Mouse (Mus musculus) mature B cell (primary cell): ENCODE measurements around the gene Kdm5b.

Experiments used
- in situ Hi-C: fragments of 300-500 bp; cut with MboI; formaldehyde crosslinking; loops from 2 replicates; pipeline ENCODE4 v1.14.3; 2019

Gene Kdm5b

DNA sequence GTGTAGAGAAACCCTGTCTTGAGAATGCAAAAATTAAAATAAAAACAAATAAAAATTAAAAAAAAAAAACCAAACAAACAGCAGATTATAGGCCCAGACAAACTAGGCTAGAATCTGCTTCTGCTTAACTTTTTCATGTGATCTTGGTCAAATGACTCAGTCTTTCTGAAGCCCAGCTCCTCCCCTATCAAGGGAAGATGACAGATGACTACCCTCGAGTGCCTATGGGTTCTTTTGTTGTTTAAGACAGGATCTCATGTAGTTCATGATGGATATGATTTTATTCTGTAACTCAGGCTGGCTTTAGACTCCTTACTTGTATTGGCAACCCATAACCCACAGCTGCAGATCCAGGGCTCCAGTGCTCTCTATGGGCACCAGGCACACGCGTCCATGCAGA lies 8.1 kb upstream of the Kdm5b start:
- in situ Hi-C loops, result no loop called here

DNA sequence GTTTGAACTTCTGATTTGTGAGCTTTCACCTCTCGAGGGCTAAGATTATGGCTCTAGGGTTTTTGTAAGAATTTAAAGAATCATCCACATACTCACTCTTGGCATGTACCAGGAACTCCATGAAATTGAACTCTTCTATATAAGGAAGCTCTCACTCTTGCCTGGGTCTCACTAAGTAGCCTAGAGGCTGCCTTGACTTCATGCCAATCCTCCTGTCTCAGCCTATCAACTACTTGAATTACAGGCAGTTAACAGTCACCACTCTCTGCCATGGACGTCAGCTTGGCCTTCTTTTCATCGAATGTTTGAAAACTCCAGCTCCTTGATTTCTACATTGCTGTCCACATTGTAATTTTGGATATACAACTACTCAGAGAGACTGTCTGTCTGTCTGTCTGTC lies 7.6 kb upstream of the Kdm5b start:
- in situ Hi-C loops, result no loop called here

DNA sequence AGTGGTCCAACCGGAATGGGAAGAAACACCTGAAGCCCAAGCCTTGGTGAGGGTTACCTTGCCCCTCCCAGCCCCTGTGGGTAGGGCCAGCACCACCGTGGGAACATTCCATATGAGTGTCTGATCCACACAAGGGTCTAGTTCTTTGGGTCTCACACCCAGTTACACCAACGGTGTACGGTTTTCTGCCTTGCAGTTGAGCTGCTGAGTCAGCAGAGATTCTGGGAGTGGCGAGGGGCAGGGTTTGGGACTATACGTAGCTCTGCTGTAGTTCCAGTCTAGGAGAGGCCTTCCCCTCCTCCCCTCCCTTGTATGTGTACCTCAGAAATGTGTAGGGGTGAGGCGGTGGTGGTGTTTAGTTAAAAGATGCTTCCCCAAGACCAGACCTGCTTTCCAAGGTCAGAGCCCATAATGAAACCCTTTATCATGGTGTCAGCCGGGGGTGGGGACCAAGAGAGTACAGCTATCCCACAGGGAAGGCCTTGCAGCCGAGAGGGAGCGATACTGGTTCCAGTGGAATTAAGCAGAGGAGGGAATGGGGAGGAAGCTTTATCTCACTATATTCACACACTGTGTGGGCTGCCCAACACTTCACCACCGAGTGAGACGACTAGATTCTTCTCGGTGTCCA lies 4.6 kb upstream of the Kdm5b start:
- in situ Hi-C loops, result no loop called here

DNA sequence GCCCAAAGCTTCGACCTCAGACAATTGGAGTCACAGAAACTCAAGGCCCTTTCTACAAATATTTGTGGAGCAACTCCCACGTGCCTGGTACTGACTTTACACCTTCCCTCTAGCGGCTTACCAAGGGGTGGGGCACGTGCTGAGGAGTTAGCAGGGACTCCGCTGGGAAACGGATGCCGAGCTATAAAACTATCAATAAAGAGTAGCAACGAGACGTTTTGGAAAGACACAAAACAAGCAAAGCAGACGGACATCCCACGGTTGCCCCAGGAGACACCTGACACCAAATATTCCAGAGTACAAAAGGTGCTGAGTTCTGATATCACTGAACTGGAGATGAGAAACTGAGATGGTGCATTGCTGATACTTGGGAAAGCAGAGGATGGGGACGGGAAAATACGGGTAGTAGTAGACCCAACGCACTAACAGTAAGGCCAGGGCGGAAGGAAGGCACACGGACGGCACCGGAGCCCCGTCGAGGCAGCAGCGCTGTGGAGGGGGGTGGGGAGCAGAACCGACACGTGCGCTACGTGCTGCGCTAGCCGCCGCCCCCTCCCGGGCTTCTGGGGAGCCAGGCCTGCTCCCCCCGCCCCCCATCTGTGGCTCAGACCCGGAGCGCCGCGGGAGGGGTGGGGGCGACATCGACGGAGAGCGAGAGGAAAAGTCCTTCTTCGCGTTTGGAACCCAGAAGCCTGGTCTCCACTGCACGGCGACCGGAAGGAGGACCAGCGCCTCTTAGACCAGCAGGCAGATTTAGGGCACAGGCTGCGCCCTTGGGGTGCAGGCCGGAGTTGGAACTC lies 3.9 kb upstream of the Kdm5b start:
- in situ Hi-C loops, result no loop called here

DNA sequence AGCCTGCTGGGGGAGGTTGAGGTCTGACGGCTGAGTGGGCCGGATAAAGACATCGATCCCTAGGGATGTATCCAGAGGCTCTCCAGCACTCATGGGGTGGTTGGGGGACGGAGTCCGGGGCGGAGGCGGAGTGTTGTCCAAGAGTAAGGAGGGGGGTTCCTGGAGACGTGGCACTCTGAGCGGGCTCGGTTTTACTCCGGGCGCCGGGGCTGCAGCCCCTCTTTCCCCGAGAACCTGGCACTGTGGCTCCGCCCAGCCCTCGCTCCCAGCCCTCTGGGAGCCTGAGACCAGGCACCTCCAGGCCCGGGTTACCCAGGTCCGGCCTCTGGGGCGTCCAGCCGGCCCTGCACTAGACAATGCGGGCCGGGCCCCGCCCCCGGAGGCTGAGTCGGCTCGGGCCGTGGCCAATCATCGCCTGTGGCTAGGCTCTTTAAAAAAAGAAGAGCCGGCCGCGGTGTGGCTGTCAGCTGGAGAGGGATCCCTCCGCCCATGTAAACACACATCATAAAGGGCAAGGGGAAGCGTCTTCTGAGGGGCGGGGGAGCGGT lies 3.2 kb upstream of the Kdm5b start:
- in situ Hi-C loops, result no loop called here

DNA sequence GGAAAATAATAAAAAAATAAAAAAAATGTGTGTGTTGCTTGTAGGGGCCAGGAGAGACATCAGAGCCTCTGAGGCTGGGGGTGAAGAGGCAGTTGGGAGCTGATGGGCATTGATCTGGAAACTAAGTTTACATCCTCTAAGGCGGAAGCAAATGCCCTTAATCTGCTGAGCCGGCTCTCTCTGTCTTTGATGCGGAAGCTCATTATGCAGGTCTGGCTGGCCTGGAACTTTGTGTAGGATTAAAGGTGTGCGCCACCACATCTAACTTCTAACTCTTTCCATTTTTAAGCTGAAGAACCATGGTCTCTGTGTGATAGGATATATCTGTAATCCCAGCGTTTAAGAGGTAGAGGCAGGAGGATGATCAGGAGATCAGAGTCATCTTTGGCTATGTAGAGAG lies 1.5 kb upstream of the Kdm5b start:
- in situ Hi-C loops, result no loop called here

DNA sequence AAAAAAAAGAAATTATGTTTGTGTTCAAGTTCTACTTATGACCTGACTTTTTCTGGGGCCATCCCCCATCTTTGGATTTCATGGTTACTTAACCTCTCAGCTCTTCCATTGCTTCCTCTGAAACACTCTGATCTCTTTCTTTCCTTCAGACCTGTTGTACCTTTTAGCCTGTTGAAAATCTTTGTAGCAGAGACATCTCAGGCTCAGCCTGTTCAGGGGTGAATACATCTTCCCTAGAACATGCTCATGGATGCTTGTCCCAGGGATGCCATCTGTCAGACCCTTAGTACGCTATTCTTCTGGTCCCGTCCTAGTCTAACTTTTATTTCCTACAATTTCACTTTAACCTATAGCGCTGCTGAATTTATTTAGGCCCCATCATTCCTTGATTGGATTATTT lies 745 bp upstream of the Kdm5b start:
- in situ Hi-C loops, result no loop called here

DNA sequence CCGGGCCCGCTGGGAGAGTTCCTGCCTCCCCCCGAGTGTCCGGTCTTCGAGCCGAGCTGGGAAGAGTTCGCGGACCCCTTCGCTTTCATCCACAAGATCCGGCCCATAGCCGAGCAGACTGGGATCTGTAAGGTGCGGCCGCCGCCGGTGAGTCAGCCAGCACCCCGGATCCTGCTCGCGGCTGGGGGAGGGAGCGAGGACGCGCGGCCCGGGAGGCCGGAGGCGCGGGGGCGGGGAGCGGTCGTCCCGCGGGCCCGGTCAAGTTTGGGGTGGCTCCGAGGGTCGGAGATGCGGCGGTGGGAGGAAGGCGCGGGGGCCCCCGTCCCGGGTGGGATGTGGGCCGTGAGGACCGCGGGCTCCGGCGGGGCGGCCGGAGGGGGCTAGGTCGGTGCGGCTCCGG lies 425 bp downstream of the Kdm5b start:
- in situ Hi-C loops, result no loop called here

DNA sequence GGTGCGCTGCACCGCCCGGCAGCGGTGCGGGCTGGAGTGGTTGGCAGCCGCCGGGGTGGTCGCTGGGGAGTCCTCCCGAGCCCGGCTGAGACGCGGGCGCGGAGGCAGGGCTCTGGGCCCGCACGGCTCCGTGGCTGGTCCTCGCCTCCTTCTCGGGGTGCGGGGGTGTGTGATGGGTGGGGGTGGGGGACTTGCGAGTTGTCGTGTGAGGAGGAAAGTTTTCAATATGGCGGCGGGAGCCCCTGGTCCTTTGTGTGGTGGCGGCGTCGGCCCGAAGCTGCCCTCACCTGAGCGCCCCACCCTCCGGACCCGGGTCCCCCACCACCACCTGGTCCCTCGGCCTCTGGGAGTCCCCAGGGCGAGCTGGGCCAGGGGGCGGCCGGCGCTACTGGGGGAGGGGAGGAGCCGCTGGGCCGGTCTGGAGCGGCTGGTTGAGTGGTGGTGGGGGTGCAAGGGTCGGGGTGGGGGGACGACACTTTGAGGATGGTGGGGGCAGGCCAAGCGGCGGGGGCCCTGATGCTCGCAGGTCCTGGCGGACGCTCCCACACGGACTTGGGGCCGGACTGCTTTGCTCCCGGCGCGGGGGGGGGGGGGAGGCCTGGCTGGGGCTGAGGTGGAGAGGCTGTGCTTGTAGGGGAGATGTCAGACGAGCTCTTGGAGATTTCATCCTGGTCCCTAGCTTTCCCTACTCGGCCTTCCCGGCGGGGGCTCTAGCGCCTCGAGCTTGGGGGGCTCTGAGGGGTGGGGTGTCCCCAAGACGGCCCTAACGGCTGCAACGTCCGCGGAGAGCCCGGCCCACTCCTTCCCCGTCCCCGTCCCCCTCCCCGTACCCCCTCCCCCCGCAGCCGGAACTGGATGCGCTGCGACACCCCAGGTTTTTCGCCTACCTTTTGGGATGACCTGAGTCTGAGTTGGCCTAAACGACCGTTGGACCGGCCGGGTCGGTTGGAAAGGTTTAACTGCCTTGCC lies 1.1 kb downstream of the Kdm5b start:
- in situ Hi-C loops, result no loop called here

DNA sequence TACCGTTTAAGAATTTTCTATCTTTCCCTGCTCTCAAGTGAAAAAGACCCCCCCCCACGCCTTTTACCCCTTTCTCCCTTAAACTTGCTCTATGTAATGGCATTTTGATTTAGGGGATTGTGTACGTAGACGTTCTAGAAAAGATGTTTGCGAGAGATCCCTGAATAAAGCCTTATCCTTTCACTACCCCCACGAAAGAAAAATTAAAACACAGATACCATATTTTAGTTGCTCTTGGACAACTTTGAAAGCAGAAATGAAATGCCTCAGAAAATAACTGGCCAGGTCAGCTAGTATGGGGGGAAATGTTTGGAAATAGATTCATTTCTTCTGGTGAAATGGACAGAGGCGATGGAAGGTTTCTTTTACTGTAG lies 1.8 kb downstream of the Kdm5b start:
- in situ Hi-C loops, result no loop called here

DNA sequence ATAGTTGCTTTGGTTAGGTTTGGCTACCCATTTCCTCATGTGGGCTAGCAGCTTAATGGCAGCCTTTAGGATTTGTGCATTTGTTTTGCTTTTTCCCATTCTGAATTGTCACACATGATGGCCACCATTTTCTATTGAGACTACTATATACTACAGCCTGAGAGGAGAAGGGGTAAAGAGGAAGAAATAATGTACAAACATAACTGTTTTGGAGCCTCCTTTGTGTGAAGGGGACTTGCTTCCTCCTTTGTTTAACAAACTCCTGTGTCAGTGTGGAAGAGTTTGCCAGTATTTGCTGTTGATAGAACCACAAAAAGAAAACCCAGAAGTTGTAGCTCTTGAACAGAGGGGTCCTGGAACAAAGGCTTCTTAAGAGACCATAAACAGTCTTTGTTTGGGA lies 2.5 kb downstream of the Kdm5b start:
- in situ Hi-C loops, result no loop called here

DNA sequence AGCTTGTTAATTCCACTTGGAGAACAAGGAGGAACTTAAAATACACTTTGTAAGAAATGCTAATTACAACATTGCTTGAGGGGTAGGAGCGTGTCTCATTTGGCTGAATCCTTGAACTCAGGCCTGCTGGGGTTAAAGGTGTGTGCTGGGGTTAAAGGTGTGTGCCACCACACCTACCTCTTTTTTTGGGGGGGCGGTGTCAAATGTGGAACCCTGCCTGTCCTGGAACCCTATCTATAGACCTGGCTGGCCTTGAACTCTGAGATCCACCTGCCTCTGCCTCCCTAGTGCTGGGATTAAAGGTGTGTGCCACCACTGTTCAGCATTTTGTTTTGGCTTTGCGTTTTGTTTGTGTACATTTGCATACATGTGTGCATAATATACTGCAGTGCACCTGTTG lies 3.8 kb downstream of the Kdm5b start:
- in situ Hi-C loops, result no loop called here

DNA sequence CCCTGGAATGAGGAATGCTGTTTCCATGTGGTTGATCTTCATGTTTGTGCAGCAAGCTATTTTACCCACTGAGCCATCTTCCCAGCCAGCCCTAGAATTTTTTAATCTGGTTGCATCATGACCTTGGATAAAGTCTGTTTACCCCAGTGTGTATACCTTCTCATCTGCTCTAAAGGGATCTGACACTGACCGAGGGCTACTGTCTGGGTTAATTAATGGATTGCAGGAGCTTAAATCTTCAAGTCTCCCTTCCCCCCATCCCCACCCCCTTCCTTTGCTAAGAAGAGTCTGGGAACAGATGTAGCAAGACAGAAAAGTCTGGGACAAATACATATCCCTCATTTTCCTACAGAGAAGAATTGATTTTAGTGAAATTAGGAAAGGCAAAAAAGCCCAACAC lies 7.5 kb downstream of the Kdm5b start:
- in situ Hi-C loops, result no loop called here

DNA sequence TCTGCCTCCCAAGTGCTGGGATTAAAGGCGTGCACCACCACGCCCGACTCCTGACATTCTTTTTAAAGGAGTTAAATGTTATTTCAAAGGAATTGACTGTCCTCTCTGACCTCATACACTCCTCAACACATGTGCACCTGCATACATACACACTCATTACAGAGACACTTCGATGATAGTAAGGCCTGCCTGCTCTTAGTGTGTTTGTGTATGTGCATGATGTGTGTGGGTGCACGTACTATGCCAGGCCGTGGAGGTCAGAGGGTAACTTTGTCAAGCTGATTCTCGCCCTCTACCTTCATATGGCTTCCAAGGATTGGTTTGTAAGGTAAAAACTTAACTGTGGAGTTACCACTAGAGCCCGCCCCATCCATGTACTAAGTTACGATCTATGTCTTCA lies 10.2 kb downstream of the Kdm5b start:
- in situ Hi-C loops, result no loop called here

DNA sequence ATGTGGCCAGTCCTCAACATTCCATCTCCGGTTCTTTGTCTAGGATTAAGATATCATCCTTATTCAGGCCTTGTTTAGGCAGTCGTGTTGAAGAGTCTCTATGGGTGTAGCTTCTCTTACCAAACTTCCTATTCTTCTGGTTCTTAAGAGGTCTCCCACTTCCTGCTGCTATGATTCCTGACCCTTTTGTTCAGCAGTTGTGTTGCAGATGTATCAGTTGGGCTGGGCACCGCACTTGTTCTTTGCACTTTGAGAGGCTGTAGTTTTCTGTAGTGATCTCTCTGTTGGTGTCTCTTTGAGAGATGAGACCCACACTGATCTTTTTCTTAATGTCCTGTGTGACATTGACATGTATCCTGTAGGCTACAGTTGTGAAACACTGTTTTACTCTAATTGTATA lies 10.7 kb downstream of the Kdm5b start:
- in situ Hi-C loops, result no loop called here

DNA sequence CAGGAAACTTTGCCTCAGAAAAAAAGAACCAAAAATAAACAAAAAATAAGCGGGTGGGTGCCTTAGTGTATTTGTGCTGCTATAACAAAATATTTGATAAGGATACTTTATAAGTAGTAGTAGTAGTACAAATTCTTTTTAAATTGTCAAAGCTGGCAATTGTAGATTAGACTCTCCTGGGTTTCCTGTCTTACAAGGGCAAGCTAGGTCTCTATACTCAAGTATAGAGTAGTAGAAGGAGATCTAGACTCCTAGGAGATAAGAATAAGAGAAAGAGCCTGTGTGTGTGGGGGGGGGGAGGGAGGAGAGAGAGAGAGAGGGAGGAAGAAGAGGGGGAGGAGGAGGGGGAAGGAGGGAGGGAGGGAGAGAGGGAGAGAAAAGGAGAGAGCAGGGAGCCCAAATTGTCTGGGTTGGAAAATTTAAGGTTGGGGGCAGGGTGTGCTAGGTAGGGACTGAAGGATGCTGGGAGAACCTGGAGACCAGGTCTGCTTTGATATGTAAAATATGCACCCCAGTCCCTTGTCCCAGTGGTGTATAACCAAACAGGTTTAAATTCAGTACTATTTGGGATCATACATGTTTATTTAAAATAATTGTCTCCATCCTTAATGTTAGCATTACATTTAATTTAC lies 13.4 kb downstream of the Kdm5b start:
- in situ Hi-C loops, result no loop called here

DNA sequence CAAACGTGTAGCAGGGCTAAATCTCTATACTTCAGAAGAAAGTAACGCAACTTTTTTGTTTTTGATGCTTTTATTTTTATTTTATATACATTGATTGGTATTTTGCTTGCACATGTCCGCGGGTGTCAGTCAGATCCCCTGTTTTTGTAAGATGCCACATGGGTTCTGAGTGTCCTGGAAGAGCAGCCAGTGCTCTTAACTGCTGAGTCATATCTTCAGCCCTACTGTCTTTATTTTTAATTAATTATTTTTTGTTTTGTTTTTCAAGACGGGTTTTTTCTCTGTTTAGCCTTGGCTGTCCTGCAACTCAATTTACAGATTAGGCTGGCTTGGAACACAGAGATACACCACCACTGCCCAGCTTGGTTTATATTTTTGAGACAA lies 14.0 kb downstream of the Kdm5b start:
- in situ Hi-C loops, result no loop called here

DNA sequence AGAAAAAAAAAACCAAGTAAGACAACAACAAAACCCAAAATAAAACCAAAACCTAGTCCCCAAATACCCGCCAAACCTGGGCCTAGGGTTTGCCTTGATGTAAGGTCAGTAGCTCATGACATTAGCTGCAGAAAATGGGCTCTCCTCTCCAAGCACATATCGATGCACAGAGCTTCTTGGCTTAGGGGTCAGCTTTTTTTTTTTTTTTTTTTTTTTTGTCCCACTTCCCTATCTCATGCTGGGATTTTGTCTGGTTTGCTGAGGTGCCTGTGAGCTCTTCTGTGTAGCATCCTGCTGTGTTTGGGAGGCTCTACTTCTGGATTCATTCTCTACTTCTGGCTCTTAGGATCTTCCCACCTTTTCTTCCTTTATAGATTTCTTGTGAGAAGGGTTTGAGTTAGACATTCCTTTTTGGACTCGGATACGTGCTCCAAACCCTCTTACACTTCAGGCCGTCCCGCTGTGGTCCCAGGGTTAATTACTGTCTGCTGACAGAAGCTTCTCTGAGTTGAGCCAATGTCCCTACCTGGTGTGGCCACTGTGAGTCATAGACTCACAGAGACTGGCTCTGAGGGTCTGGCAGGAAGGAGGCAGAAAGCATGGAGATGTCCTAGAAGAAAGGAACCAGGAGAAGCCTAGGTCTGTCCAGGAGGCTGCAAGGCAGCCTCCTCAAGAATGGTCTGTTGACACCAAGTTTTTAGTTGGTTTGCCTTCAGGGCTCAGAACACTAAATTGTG lies 17.6 kb downstream of the Kdm5b start:
- in situ Hi-C loops, result no loop called here

DNA sequence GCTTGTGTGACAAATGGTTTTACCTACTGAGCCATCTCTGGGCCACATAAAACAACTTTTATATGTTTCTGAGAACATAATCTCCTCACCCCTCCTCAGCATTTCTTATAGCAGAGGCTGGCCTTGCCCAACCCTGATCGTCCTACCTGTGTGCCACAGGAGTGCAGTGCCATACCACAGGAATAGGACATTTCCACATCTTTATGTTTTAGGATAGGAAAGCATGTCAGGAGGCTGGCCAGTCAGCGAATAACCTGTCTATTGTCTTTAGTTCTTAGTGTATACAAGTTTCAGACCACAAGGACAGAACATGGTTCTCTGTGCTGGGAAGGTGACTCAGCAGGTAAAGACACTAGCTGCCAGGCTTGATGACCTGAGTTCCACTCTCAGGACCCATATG lies 20.8 kb downstream of the Kdm5b start:
- in situ Hi-C loops, result no loop called here

DNA sequence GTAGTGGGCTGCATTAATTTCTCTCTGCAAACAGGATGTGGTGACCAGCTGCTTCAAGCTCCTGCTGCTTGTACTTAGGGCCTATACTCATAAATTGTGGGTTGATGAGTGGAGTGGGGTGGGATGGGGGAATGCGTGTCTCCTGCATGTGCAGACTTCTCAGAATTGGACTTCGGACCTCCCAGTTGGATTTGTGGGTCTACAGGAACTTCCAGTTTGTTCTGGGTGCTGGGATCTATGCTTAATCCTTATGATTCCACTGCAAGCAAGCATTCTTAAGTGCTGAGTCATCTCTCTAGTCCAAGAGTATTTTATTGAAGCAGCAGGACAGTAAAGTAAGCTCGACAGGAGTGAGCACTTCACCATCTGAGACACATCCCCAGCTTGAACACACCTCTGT lies 23.6 kb downstream of the Kdm5b start:
- in situ Hi-C loops, result no loop called here

DNA sequence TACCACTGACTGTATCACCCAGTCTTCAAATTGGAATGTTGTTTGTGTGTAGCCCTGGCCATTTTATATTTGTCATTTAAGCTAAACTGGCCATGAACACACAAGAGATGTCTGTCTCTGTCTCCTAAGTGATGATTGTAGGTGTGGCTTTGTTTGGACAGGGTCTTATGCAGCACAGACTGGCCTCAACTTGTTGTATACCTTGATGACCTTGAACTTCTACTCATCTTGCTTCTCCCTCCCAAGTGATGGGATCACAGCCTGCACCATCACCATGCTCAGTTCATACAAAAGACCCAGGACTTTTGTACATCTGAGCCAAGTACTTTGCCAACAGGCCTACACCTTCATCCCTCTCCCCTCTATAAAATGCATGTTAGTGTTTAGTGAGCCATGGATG lies 29.7 kb downstream of the Kdm5b start:
- in situ Hi-C loops, result no loop called here
